Mouse (Mus musculus) right cerebral cortex, postnatal 4 days (tissue): Measurements from ENCODE around the gene Azi2.

Experiments
- DNase-seq: peaks from one replicate; pipeline ENCODE4 v3.0.0-alpha.2; 2022

The Azi2 gene

DNA sequence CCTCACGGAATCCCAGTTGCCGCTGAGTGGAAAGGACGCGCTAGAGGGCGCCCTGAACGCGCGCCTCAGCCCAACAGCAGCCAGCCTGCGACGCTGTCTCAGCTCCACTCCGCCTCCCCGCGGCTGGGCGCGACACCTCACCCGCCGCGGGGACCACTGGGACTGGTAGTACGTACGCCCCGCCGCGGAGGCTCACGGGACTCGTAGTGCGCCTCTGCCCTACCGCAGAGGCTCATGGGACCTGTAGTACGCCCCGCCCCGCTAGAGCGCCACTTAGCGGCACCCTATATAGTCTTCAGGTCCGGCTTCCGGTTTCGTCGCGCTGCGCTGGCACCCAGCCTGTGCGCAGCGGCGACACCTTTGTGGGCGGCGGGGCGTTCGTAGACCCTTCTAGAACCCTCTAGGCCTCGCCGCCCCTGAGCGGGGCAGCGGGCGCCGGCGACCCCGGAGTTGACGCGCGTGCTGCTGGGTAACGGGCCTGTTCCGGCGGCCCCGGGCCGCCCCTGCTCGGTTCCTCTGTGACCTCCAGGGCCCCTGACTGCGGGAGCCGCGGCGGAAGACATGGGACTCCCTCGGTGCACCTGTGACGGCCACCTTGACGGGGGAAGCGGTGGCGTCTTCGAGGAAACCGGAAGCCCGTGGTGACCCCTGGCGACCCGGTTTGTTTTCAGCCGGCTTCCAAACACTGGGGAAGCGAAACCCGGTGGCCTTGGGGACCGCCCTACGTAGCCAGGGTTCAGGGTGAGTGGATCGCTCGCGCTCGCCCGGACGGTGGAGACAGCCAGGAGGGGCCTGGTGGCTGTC is at the start of gene Azi2:
Azi2 (plus strand) TSS at position 282 of the 804 bp plus-strand sequence.
- DNase-seq: peak; percentile 98

DNA sequence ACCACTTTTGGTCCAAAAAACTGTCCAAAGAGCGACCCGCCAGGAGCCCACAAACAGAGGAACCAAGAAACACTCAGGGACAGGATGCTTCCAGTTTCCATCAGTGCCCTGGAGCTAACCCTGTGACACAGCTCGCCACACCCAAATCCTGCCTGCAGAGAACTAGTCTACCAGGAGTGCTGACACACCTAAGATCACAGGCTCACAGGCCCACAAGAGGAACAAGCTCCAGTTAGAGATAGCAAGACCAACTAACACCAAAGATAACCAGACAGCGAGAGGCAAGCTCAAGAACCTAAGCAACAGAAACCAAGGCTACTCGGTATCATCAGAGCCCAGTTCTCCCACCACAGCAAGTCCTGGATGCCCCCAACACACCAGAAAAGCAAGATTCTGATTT is 43.7 kb upstream of the Azi2 start:
- DNase-seq: no peak

DNA sequence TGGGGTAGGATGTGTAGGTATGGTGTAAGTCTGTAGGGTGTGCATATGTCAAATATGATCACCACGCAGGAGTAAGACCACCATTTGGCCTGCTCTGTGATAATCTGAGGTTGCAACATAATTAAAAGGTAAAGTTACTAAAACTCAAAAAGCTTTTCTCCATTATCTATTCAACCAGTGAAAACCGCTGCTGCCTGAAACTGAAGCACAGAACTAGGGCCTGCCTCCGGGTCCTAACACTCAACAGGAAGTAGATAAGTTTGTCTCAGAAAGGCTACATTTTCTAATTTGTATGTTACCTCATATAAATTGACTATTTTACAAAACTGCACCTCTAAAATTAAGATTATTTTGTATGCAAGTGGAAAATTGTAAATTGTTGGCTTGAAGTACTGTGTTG is 38.8 kb upstream of the Azi2 start:
- no peak for DNase-seq

DNA sequence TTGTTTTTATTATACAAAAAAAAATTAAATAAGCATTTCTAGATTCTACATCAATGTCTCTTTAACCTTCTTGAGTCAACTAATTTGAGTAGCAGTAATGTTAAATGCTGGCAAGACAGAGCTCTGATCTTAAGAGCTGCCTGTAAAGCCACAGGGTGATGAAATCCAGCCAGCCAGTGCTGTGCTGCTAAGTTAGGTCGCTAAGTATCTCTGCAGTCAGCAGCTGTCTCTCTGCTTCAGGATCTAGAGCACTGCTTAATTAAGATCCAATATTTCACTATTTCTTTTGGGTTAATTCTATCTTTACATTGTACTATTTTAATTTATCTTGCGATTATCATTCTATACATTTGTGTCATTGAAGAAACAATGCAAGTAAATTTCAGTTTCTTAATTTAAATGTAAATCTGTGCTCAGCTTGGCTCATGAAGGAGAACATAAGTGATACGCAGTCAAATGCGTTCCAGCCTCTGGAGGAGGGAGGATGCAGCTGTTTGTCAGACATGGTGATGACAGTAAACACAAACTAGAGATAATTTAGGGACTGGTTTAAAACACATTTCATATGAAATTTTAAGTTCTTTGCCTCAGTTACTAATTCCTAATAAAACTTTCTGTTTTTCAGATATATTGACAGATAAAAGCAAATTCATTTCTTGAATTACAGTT is 36.9 kb upstream of the Azi2 start:
- DNase-seq: no peak

DNA sequence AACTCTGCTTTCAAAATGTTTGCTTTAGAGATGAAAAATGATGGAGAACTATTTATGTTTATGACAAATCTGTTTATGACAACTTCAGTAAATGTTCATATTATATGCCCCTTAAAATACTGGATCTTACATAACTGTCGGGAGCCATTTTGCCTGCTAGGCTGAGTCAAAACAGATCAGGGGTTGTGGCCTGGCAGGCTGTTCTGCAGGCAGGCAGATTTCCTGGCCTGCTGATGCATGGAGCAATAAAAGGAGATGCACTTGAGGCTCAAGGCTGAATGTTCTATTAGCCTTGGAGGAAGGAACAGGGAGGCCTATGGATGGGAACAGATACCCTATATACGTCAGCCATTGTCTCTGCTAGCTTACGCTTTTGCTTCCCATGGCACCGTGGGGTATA is 36.4 kb upstream of the Azi2 start:
- no peak for DNase-seq

DNA sequence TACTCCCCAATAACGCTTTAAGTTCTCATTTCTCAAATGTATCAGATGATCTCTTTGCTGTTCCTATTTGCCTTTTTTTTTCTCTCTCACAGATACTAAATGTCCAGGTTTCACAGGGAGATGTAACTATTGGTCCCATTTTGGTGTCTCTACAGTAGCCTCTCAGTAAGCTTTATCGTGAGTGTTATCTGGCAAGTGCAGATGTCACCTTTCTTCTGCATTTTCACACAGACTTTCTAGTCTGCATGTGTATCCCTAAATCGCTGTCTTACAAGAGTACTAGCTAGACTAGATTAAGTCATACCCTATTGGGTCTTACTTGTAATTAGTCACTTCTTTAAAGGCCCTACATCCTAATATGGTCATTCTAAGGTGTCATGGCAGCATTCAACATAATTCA is 27.4 kb upstream of the Azi2 start:
- DNase-seq: no peak

DNA sequence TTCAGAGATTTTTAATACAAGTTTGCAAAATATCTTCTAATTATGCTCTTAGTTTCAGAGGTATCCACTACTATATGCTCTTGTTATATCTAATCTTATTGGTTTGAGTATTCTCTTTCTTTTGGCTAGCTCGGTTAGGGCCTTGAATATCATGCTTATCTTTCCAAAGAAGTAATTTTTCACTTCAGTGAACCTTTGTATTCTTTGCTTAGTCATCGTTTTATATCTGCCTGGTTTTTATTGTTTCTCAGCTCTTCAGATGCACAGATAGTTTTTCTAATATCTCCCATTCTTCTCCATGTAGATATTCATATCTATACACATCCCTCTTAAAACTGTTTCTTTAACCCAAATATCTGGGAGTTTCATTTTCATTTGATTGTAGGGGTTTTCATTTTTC is 15.3 kb upstream of the Azi2 start:
- DNase-seq: no peak

DNA sequence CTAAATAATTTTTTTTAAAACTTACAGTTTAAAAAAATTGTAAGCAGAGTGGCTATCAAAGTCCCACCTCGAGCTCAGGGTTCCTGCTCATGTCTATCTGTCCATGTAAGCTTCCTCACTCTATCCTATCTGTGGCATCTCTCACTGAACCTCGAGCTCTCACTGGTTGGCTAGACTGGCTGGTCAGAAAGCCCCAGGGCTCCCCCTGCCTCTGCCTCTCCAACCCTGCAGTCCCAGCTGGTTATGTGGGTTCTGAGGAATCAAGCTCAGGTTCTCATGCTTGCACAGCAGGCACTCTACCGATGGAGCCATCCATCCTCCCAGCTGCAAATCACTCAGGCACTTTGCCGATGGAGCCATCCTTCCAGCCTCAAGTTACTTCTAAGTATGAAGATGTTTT is 10.8 kb upstream of the Azi2 start:
- DNase-seq: no peak

DNA sequence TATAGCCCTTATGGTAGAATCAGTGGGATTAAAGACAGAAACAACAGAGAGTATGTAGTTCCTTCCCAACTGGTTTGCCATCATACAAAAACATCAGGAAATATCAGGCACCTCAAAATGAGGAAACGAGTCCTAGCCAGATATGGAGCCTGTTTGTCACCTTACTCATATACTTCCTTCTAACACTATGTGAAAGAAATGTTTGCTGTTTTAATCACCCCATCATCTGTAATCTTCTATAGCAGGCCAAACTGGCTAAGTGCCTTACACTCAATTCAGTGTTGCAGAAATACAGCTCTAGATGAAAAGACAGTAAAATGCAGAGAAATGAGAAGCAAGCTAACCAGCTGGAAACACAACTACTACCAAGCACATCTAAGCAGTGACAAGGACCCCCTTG is 10.0 kb upstream of the Azi2 start:
- no peak for DNase-seq

DNA sequence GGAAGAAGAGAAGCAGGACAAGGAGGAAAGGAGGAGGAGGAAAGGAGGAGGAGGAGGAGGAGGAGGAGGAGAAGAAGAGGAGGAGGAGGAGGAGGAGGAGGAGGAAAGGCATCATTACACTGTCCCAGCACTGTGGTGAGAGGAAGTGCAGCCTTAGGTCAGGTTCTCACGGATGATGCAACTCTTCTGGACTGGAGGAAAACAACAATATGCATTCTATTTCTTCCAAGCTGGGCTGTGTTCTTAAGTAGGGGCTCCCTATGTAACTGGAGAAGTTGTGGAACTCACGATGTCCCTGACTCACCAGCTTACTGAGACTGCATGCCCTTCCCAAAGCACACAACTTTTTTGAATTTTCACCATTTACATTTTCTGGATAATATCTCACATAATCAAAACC is 8.6 kb upstream of the Azi2 start:
- no peak for DNase-seq

DNA sequence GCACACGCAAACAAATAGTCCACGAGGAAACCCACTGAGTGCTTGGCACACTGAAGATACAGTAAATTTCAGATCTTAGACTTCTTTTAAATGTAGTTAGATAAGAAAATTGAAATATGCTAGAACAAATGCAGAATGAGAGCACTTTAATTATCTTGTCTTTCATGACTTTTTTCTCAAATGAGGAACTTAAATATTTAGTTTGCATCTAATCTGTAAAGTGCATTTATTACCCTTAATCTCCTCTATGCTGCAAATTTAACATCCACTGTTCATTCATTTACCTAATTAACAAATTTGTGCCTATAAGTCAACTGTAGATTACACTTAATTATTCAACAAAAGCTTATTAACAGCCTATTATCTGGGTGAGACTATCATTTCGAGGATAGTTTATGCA is 5.3 kb upstream of the Azi2 start:
- no peak for DNase-seq

DNA sequence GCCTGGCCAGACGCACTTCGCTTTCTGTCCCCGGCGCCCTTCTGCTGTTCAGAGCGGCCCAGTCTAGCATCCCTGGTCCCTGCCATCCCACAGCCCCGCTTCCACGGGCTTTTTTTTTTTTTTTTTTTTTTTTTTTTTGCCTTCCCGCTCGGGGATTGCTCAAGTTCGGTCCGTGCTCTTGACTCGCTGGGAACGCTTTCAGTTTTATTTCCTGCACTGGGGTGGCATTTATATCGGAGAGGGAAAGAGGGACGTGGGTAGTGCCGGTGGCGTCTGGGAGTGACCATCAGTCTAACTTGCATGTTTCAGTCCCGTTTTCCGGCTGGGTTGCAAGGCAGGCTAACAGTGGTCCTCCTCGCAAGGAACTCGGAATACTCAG is 712 bp downstream of the Azi2 start:
- no peak for DNase-seq

DNA sequence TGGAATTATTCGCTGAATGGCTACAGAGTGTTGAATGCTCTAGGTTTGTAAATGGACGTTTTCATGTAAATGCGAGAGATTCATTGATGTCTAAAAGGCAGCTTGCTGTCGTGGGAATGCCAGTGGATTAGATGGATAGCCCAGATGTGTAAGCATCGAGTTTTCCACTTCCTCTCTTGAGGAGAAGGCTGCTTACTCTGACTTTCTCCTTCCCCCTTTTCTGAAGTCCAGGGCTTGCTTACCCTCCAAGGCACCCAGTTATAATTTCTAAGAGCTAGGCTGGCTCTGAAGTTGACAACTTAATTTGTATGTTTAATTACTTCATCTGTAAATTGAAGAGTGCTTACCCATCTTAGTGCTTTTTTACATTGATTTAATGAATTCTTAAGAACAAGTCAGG is 1.3 kb downstream of the Azi2 start:
- DNase-seq: no peak

DNA sequence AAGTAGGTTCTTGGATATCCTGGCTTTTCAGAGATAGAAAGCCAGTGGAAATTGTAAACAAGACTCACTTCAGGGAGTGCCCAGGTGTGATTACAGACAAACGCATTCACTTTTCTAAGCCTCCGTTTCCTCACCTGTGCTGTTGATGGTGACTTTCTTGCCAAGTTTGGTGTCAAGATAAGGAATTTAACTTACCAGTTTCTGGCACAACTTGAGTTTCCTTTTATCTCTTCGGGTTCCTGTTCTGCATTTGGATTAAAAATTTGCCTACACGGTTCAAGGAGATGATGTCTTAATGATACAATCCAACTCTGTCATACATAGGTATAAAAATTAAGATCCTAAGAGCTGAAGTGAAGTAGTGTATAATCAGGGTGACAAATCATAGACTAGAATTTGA is 2.4 kb downstream of the Azi2 start:
- DNase-seq: no peak

DNA sequence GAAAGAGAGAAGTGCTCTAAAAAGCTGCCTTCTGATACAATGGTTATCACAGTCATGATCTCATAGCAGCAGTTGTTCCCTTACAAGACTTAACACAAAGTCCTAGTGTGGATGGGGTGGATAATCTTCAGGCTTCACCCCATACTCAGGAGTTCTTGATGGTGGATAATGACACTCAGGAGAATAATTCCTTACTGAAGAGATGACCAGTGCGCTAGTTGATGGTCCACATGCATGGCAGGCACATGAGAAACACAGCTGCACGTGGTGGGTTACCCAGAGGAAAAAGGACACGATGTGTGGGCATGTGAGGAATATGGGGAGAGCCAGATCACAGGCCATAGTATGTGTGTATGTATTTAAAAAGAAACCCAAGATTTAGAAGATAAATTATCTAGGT is 3.3 kb downstream of the Azi2 start:
- no peak for DNase-seq

DNA sequence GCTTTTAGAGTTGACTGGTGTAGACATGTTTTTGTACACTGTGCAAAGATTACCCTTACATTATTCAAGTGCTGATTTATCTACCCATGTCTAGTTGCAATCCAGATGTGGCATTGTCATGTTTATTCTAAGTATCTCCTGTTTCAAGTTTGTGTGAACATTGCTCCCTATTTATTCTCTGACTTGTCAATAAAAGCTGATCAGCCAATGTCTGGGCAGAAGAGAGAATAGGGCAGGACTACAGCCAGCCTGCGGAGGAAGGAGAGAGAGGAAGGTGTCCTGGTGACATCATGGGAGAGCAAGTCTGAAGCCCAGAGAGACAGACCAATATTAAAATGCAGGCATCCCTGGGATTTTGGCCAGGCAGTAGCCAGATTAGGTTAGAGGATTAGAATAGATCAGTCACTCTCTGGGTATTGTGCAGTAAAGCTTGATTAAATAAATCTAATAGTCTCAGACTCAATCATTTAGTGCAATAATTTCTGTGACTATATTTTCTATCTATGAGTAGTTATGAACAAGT is 4.8 kb downstream of the Azi2 start:
- no peak for DNase-seq

DNA sequence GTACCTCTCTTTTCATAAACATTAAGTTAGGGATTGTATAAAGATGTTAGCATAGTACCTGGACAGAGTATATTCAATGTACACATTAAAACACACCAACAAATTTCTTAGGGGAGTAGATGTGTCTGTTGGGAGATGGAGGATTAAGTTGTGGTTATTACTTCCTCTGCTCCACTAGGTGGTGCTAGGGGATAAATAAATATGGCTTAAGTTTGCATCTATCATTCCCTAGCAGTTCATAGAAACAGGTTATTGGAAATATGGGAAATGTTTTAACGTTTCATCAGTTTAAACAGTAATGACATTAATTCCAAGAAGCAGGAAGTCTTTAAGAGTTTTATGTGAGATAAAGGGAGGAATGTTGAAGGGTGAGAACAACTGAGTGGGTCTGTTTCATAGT is 13.0 kb downstream of the Azi2 start:
- no peak for DNase-seq

DNA sequence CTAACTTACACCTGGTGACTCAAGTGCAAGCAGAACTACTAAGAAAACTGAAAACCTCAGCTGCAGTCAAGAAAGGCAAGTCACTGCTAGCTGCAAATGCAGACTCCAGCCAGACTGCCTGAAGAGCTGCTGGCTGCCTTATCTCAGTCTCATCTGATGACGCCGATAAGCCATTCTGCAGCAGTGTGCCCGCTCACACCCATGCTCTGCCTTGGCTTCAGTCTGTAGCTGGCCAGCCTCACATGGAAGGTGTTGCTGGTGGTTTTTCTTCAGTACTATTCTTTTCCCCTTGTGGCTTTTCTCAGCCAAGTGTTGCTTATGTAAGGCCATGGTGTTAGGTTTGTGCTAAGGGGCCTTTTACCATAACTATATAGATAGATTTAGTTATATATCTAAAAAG is 18.8 kb downstream of the Azi2 start:
- no peak for DNase-seq

DNA sequence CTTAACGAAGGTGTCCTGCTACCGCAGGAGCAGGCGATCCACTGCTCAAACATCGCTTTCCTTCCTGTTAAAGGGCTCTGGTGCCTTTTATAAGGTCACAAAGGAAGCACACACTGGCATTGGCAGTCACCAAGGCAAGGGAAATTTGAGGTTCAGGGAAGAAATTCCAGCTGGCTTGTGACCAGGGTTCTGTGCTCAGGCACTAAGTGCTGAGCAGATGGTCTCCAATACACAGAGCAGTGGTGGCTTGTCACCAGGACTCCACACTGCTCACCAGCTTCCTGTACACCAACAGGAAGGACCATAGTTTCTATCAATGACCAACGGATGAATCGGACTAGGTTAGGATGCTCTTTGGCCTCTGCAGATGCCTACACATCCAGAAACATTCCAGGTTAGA is 30.1 kb downstream of the Azi2 start:
- DNase-seq: no peak

DNA sequence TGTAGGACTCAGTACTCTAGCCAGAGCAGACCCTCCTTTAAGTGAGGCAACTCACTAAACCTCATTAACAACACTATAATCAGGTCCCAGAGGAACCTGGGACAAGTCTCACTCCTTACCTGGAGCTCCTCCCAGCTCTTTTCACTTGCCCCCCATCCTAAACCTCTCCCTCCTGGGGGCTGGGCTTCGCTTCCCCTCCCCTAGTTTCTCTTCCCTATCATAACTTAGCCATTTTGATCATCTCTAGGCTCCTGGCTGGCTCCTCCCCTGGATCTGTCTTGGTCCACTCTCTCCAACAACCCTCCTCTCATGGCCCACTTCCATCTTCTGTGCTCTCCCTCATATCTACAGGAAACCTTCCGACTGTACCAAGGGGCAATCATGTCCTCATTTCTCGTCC is 31.0 kb downstream of the Azi2 start:
- no peak for DNase-seq

DNA sequence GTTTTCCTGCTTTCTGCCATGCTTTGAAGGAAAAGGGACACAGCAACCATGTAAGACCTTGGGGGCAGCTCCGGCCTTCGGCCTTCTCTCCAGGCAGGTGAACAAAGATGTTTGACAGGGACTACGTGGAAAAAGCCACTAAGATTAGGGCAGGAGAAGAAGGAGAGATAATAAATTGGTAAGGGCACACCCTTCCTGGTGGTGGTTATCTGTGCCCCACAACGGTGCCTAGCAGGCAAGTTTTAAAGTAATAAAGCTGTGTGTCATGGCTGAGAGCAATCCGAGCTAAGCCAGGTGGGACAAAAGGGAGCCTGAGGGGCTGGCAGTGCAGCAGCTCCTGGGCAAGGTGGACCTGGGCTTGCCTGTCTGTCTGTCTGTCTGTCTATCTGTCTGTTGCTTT is 31.8 kb downstream of the Azi2 start:
- DNase-seq: no peak

DNA sequence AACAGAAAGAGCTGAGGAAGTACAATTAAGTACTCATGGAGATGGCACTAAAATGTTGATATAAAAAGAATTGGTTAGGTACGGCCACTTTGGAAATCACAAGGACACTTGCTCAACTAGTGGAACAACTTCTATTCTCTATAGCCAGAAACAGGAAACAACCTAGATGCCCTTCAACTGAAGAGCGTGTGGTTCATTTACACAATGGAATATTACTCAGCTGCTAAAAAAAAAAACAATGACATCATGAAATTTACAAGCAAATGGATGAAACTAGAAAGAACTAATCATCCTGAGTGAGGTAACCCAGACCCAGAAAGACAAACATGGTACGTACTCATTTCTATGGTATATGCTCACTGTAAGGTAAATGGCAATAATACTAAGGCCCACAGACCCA is 33.1 kb downstream of the Azi2 start:
- DNase-seq: no peak

DNA sequence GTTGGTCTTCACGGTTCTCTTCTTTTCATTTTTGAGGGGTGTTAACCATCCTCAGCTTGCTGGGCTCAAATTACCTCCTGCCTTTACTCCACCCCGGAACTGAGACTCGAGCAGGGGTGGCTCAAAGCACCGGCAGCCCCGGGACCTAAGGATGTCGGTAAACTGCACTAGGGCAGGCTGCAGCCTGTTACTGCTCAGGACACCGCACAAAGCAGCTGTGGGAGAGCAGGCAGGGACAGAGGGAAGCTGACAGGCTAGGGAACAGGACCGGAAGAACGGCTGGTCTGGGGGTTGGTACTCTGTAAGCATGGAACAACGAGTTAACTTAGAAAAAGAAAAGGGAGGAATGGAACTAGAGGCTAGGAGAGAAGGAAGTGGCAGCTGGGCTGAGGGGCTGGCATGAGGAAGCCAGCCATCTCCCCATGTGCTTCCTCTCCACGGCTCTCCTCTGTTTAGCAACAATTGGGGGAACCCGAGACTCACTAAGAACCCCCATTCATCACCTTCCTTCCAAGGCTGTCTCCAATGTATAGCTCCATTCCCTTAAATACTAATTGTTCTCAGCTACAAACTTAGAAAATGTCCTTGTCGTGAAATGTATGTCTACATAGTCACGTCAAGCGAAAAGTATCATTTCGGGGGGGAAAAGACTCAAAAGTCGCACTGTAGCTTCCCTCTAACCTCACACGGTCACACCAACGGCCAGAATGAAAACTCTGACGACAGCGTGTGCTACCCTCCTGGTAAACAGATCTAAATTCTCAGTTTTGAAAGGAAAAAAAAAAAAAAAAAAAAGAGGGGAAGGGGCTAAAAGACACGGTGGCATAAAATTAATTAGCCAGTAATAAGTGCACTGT is 42.5 kb downstream of the Azi2 start:
- DNase-seq: no peak

DNA sequence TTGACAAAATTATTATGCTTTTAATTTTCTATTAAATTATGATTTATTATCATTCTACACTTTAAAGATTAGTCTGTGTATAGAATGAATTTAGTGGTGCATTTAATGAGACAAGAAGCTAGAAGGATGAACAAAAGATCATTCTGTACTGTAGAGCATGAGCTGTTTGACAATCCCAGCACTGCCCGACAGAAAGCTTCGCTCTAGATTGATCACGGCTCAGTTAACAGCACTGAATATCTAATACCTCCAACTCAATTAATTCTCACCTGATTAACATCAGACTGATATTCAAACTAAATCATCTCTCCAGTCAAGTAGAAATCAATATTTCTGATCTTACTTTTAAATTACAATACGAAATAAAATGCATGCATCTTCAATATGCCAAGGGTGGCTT is 43.5 kb downstream of the Azi2 start:
- DNase-seq: no peak
